Mouse (Mus musculus): ENCODE results near the gene Tubb2a. TPM values are rescaled to one million over a fixed set of nuclear protein-coding genes. Genes with fewer than 3 reads are reported as not detected.

Tubb2a gene
- total and polyA plus RNA-seq, 3 experiments: 17.6 to 43.0 (median 26.1) TPM

- dilution Hi-C loops (cut with MboI; ENCODE audit: extremely low pct_ligation_motif_present, extremely low pct_unique_long_range_greater_than_20kb, low sequenced_read_pairs) (no loop called here), in situ Hi-C loops (cut with MboI; ENCODE audit: low pct_ligation_motif_present, low pct_unique_long_range_greater_than_20kb, low sequenced_read_pairs) (no loop called here)
- TF ChIP-seq ELF1 (IDR thresholded peaks at IDR 0.05; ENCODE audit: low read depth, low read length): no peak
Measured at GRCm38 (mm10) chr13:34038056-34038432, 39.8 kb downstream of the Tubb2a start.

GRCm38 (mm10) chr13:34037172-34038055 lies 40.4 kb downstream of the Tubb2a start, which contains the start of gene Bphl:
Gene Bphl, plus strand, starts transcription at chr13:34037597.
- no peaks in the 10 kb centered on the region for H3K27me3 ChIP-seq (replicated peaks)
- peak within 1 kb of the TSS; percentile 96 for H3K9ac ChIP-seq (ENCODE audit: insufficient read depth, low read depth)
- H3K27ac ChIP-seq (ENCODE audit: insufficient read depth, low read depth): peak within 1 kb of the TSS; percentile 14
- dilution Hi-C loops (cut with MboI; ENCODE audit: extremely low pct_ligation_motif_present, extremely low pct_unique_long_range_greater_than_20kb, low sequenced_read_pairs): no loop called here
- peaks cover 6 to 20% of the 10 kb centered on the region in 2 experiments; a peak in 3 of 4 replicates for H3K4me1 ChIP-seq (ENCODE audit: control insufficient read depth in 1 of 2, insufficient read depth in 2 of 2)
- DNase-seq (ENCODE audit: extremely low read depth): peak; percentile 94
- H3K4me3 ChIP-seq (replicated peaks in 1 of 3; ENCODE audit: low read depth in 2 of 3, low read length in 2 of 3, poor library complexity in 1 of 3): peak within 1 kb of the TSS; percentile 80 to 98 (median 85)
- H3K79me2 ChIP-seq (replicated peaks; ENCODE audit: control insufficient read depth, extremely low read depth, insufficient read depth, poor library complexity, severe bottlenecking): no peaks in the 10 kb centered on the region
- peaks cover 8 to 28% of the 10 kb centered on the region in 2 experiments for H3K36me3 ChIP-seq (replicated peaks in 1 of 2; ENCODE audit: control insufficient read depth in 1 of 2, insufficient read depth in 1 of 2, low read length in 1 of 2)
- in situ Hi-C loops (cut with MboI; ENCODE audit: low pct_ligation_motif_present, low pct_unique_long_range_greater_than_20kb, low sequenced_read_pairs): no loop called here
- peaks cover 4% of the 10 kb centered on the region for H3K9me3 ChIP-seq (replicated peaks; ENCODE audit: low read length)
- H3K4me2 ChIP-seq (ENCODE audit: insufficient read depth, low read depth, poor library complexity, severe bottlenecking): peak within 1 kb of the TSS; percentile 70
- TF ChIP-seq ELF1 (IDR thresholded peaks at IDR 0.05; ENCODE audit: low read depth, low read length) (no peak), CTCF (conservative IDR thresholded peaks at IDR 0.05 in 1 of 2, IDR thresholded peaks at IDR 0.05 in 1 of 2; ENCODE audit: low read depth in 2 of 2, low read length in 2 of 2) (no peak), ZKSCAN1 (IDR thresholded peaks at IDR 0.05; ENCODE audit: borderline replicate concordance, low read depth, low read length) (no peak), UBTF (IDR thresholded peaks at IDR 0.05; ENCODE audit: low read depth, low read length) (no peak), ZNF384 (IDR thresholded peaks at IDR 0.05; ENCODE audit: low read depth, low read length) (no peak), PAX5 (IDR thresholded peaks at IDR 0.05; ENCODE audit: low read length) (no peak), JUND (conservative IDR thresholded peaks at IDR 0.05; ENCODE audit: low read depth, low read length) (no peak), E2F4 (IDR thresholded peaks at IDR 0.05; ENCODE audit: insufficient replicate concordance, low read depth, low read length) (no peak), CHD1 (IDR thresholded peaks at IDR 0.05; ENCODE audit: low read depth, low read length) (no peak), POLR2AphosphoS2 (IDR thresholded peaks at IDR 0.05; ENCODE audit: low read depth, low read length) (no peak), MAFK (IDR thresholded peaks at IDR 0.05; ENCODE audit: insufficient replicate concordance, low read length) (no peak), CHD2 (IDR thresholded peaks at IDR 0.05; ENCODE audit: low read length) (no peak), MAZ (IDR thresholded peaks at IDR 0.05; ENCODE audit: low read depth, low read length) (no peak), MXI1 (IDR thresholded peaks at IDR 0.05; ENCODE audit: low read depth, low read length) (peak; percentile 22; the same call in 1 of the 2 replicates), EP300 (IDR thresholded peaks at IDR 0.05; ENCODE audit: low read length) (no peak), ETS1 (conservative IDR thresholded peaks at IDR 0.05; ENCODE audit: low read depth, low read length) (no peak), HCFC1 (IDR thresholded peaks at IDR 0.05; ENCODE audit: low read depth, low read length) (no peak), SMC3 (IDR thresholded peaks at IDR 0.05; ENCODE audit: low read depth, low read length) (no peak), JUN (IDR thresholded peaks at IDR 0.05; ENCODE audit: insufficient read depth, low read depth, low read length) (no peak), GABPA (IDR thresholded peaks at IDR 0.05; ENCODE audit: insufficient replicate concordance, low read depth, low read length) (no peak), ZC3H11A (IDR thresholded peaks at IDR 0.05; ENCODE audit: low read depth, low read length) (no peak), MEF2A (IDR thresholded peaks at IDR 0.05; ENCODE audit: borderline replicate concordance, low read depth, low read length) (no peak; the same call in 1 of the 2 replicates), POLR2A (IDR thresholded peaks at IDR 0.05; ENCODE audit: low read depth, low read length) (peak; percentile 96), USF2 (conservative IDR thresholded peaks at IDR 0.05; ENCODE audit: low read depth, low read length) (no peak), TBP (conservative IDR thresholded peaks at IDR 0.05; ENCODE audit: low read depth, low read length) (peak; percentile 74), BHLHE40 (IDR thresholded peaks at IDR 0.05; ENCODE audit: low read depth, low read length) (no peak), SIN3A (IDR thresholded peaks at IDR 0.05; ENCODE audit: low read length) (no peak), NRF1 (IDR thresholded peaks at IDR 0.05; ENCODE audit: low read depth, low read length) (peak; percentile 95), RCOR1 (conservative IDR thresholded peaks at IDR 0.05; ENCODE audit: low read depth, low read length) (no peak), TCF12 (IDR thresholded peaks at IDR 0.05; ENCODE audit: low read depth, low read length) (peak; percentile 82; the same call in 1 of the 2 replicates), MAX (IDR thresholded peaks at IDR 0.05; ENCODE audit: low read length) (no peak)

More at GRCm38 (mm10) chr13:34038056-34038432, 39.8 kb downstream of the Tubb2a start:
- H3K79me2 ChIP-seq (replicated peaks; ENCODE audit: control insufficient read depth, extremely low read depth, insufficient read depth, poor library complexity, severe bottlenecking): no peaks in the 10 kb centered on the region
- peak; percentile 4 for DNase-seq (ENCODE audit: extremely low read depth)
- peaks cover 4% of the 10 kb centered on the region for H3K9me3 ChIP-seq (replicated peaks; ENCODE audit: low read length)
- H3K36me3 ChIP-seq (replicated peaks in 1 of 2; ENCODE audit: control insufficient read depth in 1 of 2, insufficient read depth in 1 of 2, low read length in 1 of 2): peaks cover 4 to 22% of the 10 kb centered on the region in 2 experiments
- H3K27ac ChIP-seq (ENCODE audit: insufficient read depth, low read depth): no peak overlapping the region
- H3K4me3 ChIP-seq (replicated peaks in 1 of 3; ENCODE audit: low read depth in 2 of 3, low read length in 2 of 3, poor library complexity in 1 of 3): peak overlapping the region; percentile 80 to 98 (median 85)
- H3K4me1 ChIP-seq (ENCODE audit: control insufficient read depth in 1 of 2, insufficient read depth in 2 of 2): peaks cover 6 to 20% of the 10 kb centered on the region in 2 experiments; a peak in 3 of 4 replicates
- H3K27me3 ChIP-seq (replicated peaks): no peaks in the 10 kb centered on the region
- H3K4me2 ChIP-seq (ENCODE audit: insufficient read depth, low read depth, poor library complexity, severe bottlenecking): peak overlapping the region; percentile 69
- H3K9ac ChIP-seq (ENCODE audit: insufficient read depth, low read depth): peak overlapping the region; percentile 96
